In genomic region chr17:87036141-87037073, GRCm38 (mm10) we compare ENCODE assay signal across 8 mouse cellular contexts. TPM values are rescaled to one million over a fixed set of nuclear protein-coding genes. Genes with fewer than 3 reads are reported as not detected.
DNase-seq lines count a peak whose midpoint lies in the region; ATAC-seq and TF ChIP-seq lines count a peak whose summit lies in the region.

No protein-coding gene starts in this region.

- H3K4me2 ChIP-seq in forebrain, embryonic 14.5 days (ENCODE audit: low read length): no peak overlapping the region
- no peak overlapping the region for H3K4me2 ChIP-seq in forebrain, embryonic 15.5 days (replicated peaks)
- no peak overlapping the region for H3K4me2 ChIP-seq in midbrain, postnatal 0 days (ENCODE audit: low read depth, low read length, poor library complexity, severe bottlenecking)
- H3K4me2 ChIP-seq in lung, embryonic 14.5 days: no peak overlapping the region

- no peak overlapping the region for H3K9ac ChIP-seq in forebrain, embryonic 14.5 days (ENCODE audit: low read length)
- no peak overlapping the region for H3K9ac ChIP-seq in forebrain, embryonic 15.5 days (replicated peaks)
- no peak overlapping the region for H3K9ac ChIP-seq in midbrain, postnatal 0 days (replicated peaks; ENCODE audit: low read length, poor library complexity, severe bottlenecking)
- H3K9ac ChIP-seq in lung, embryonic 14.5 days: no peak overlapping the region

- intact Hi-C loops in left cerebral cortex, postnatal 25 days (cut with DNase I): loop anchor here (1.0 kb wide), 1 partner anchor 213 kb away; no protein-coding TSS in a partner anchor

- DNase-seq in forebrain, embryonic 14.5 days (ENCODE audit: low spot score): peak; percentile 56
- peak; percentile 50 for DNase-seq in midbrain, postnatal 0 days (ENCODE audit: low spot score)
- no peak for DNase-seq in midbrain, embryonic 10.5 days (ENCODE audit: low spot score)
- DNase-seq in c-Kit-positive CD71-positive TER-119-positive erythroid progenitor cells, embryonic 14.5 days (ENCODE audit: low spot score): peak; percentile 30
- peak; percentile 83 for DNase-seq in lung, embryonic 14.5 days
- DNase-seq in left cerebral cortex, postnatal 25 days (ENCODE audit: low spot score in 2 of 2): no peak
- no peak for DNase-seq in layer of hippocampus, postnatal 14 days (ENCODE audit: low spot score in 2 of 2)

- no peak overlapping the region for H3K27ac ChIP-seq in forebrain, embryonic 14.5 days (ENCODE audit: low read depth, low read length)
- H3K27ac ChIP-seq in forebrain, embryonic 15.5 days (replicated peaks): no peak overlapping the region
- no peak overlapping the region for H3K27ac ChIP-seq in midbrain, postnatal 0 days (ENCODE audit: low read depth, low read length)
- H3K27ac ChIP-seq in midbrain, embryonic 10.5 days (replicated peaks): no peak overlapping the region
- H3K27ac ChIP-seq in lung, embryonic 14.5 days (ENCODE audit: low read depth): no peak overlapping the region

- peaks cover 45% of the 10 kb centered on the region for H3K36me3 ChIP-seq in forebrain, embryonic 14.5 days (ENCODE audit: control insufficient read depth, insufficient read depth, low read length)
- peaks cover 34% of the 10 kb centered on the region for H3K36me3 ChIP-seq in forebrain, embryonic 15.5 days
- peaks cover 7% of the 10 kb centered on the region; the same call in 1 of the 2 replicates for H3K36me3 ChIP-seq in midbrain, postnatal 0 days (ENCODE audit: insufficient read depth, low read length)
- peaks cover 51% of the 10 kb centered on the region for H3K36me3 ChIP-seq in midbrain, embryonic 10.5 days
- H3K36me3 ChIP-seq in lung, embryonic 14.5 days (ENCODE audit: insufficient read depth): peaks cover 22% of the 10 kb centered on the region

- TF ChIP-seq CTCF in midbrain, postnatal 0 days (IDR thresholded peaks at IDR 0.05): peak; percentile 76
- peak; percentile 80 for TF ChIP-seq CTCF in lung, embryonic 14.5 days (IDR thresholded peaks at IDR 0.05; ENCODE audit: low read depth)

- no peaks in the 10 kb centered on the region for H3K27me3 ChIP-seq in forebrain, embryonic 14.5 days (replicated peaks; ENCODE audit: control insufficient read depth, insufficient read depth, low read length)
- H3K27me3 ChIP-seq in forebrain, embryonic 15.5 days: no peaks in the 10 kb centered on the region
- no peaks in the 10 kb centered on the region for H3K27me3 ChIP-seq in midbrain, postnatal 0 days (ENCODE audit: insufficient read depth, low read length)
- no peaks in the 10 kb centered on the region for H3K27me3 ChIP-seq in midbrain, embryonic 10.5 days (ENCODE audit: low read depth, poor library complexity, severe bottlenecking)
- H3K27me3 ChIP-seq in lung, embryonic 14.5 days (ENCODE audit: insufficient read depth, low read length): no peaks in the 10 kb centered on the region

- WGBS in forebrain, embryonic 14.5 days: 61% methylated on average over 9 of the region's 10 CpGs
- 64% methylated on average over 10 of the region's 10 CpGs for WGBS in forebrain, embryonic 15.5 days
- 60% methylated on average over 9 of the region's 10 CpGs for WGBS in midbrain, postnatal 0 days
- 61% methylated on average over 10 of the region's 10 CpGs for whole genome bisulfite sequencing in midbrain, embryonic 10.5 days
- 48% methylated on average over 10 of the region's 10 CpGs for WGBS in lung, embryonic 14.5 days

- no peaks in the 10 kb centered on the region for H3K9me3 ChIP-seq in forebrain, embryonic 14.5 days (replicated peaks; ENCODE audit: control insufficient read depth, low read length)
- no peaks in the 10 kb centered on the region for H3K9me3 ChIP-seq in forebrain, embryonic 15.5 days
- no peaks in the 10 kb centered on the region for H3K9me3 ChIP-seq in midbrain, postnatal 0 days (ENCODE audit: low read length)
- no peaks in the 10 kb centered on the region for H3K9me3 ChIP-seq in midbrain, embryonic 10.5 days (replicated peaks)
- H3K9me3 ChIP-seq in lung, embryonic 14.5 days (ENCODE audit: low read depth, low read length): no peaks in the 10 kb centered on the region

- H3K4me1 ChIP-seq in forebrain, embryonic 14.5 days (ENCODE audit: control insufficient read depth, insufficient read depth, low read length): no peaks in the 10 kb centered on the region
- H3K4me1 ChIP-seq in forebrain, embryonic 15.5 days: 0 out of 2 replicates have a peak, but pooled peaks cover under 1% of the 10 kb centered on the region
- H3K4me1 ChIP-seq in midbrain, postnatal 0 days (ENCODE audit: insufficient read depth, low read length): no peaks in the 10 kb centered on the region
- no peaks in the 10 kb centered on the region for H3K4me1 ChIP-seq in midbrain, embryonic 10.5 days
- H3K4me1 ChIP-seq in lung, embryonic 14.5 days (ENCODE audit: insufficient read depth): no peaks in the 10 kb centered on the region

- no peak for ATAC-seq in forebrain, embryonic 14.5 days
- no peak for ATAC-seq in forebrain, embryonic 15.5 days (replicated peaks)
- no peak for ATAC-seq in midbrain, postnatal 0 days (ENCODE audit: low FRiP score)
- ATAC-seq in lung, embryonic 14.5 days (ENCODE audit: insufficient read depth): no peak

- no peak overlapping the region for H3K4me3 ChIP-seq in forebrain, embryonic 14.5 days (ENCODE audit: low read depth, low read length)
- H3K4me3 ChIP-seq in forebrain, embryonic 15.5 days: no peak overlapping the region
- no peak overlapping the region for H3K4me3 ChIP-seq in midbrain, postnatal 0 days (ENCODE audit: low read depth, low read length)
- H3K4me3 ChIP-seq in midbrain, embryonic 10.5 days: no peak overlapping the region
- H3K4me3 ChIP-seq in lung, embryonic 14.5 days (ENCODE audit: low read depth, low read length): no peak overlapping the region

RNA-seq across cellular contexts. Expression of gene Cript, which starts 11.1 kb away (rescaled TPM):
- polyA plus RNA-seq in forebrain, embryonic 14.5 days (2014; fragmentation: Nextera tagmentation; extraction: Ambion mirVana): 249 and 265 TPM in 2 replicates
- 228 and 240 TPM in 2 replicates for polyA plus RNA-seq in forebrain, embryonic 15.5 days (2015; fragmentation: Nextera tagmentation; extraction: Ambion mirVana)
- 51.4 and 51.6 TPM in 2 replicates for total RNA-seq in midbrain, postnatal 0 days (2014; rRNA removed)
- 194 and 199 TPM in 2 replicates for polyA plus RNA-seq in midbrain, postnatal 0 days (2015; fragmentation: Nextera tagmentation; extraction: Ambion mirVana)
- 161 and 172 TPM in 2 replicates for polyA plus RNA-seq in midbrain, embryonic 10.5 days (2016; fragmentation: Nextera tagmentation; extraction: Ambion mirVana)
- polyA plus RNA-seq in lung, embryonic 14.5 days (2014; fragmentation: Nextera tagmentation; extraction: Ambion mirVana): 131 TPM in 2 replicates
- total RNA-seq in left cerebral cortex, postnatal 25 days (2021): 10 to 100 TPM; 54.2 to 61.7 TPM
- 10 to 100 TPM; 52.7 to 53.0 TPM for total RNA-seq in layer of hippocampus, postnatal 14 days (2021)

RNA-seq across cellular contexts. Expression of gene Pigf, which starts 11.2 kb away (rescaled TPM):
- 34.8 and 35.3 TPM in 2 replicates for polyA plus RNA-seq in forebrain, embryonic 14.5 days (2014; fragmentation: Nextera tagmentation; extraction: Ambion mirVana)
- polyA plus RNA-seq in forebrain, embryonic 15.5 days (2015; fragmentation: Nextera tagmentation; extraction: Ambion mirVana): 30.2 and 33.0 TPM in 2 replicates
- total RNA-seq in midbrain, postnatal 0 days (2014; rRNA removed): 21.6 and 22.0 TPM in 2 replicates
- 29.4 and 31.3 TPM in 2 replicates for polyA plus RNA-seq in midbrain, postnatal 0 days (2015; fragmentation: Nextera tagmentation; extraction: Ambion mirVana)
- polyA plus RNA-seq in midbrain, embryonic 10.5 days (2016; fragmentation: Nextera tagmentation; extraction: Ambion mirVana): 50.0 and 52.2 TPM in 2 replicates
- 31.1 and 33.1 TPM in 2 replicates for polyA plus RNA-seq in lung, embryonic 14.5 days (2014; fragmentation: Nextera tagmentation; extraction: Ambion mirVana)
- total RNA-seq in left cerebral cortex, postnatal 25 days (2021): 10 to 100 TPM; 16.5 to 19.1 TPM
- 10 to 100 TPM; 18.2 TPM for total RNA-seq in layer of hippocampus, postnatal 14 days (2021)

Comparison
In these comparisons a context has a peak if more than half of its experiments do, and no peak if none do; other contexts are left out.
1. DNase-seq: peak in forebrain, embryonic 14.5 days (single experiment), midbrain, postnatal 0 days (single experiment), c-Kit-positive CD71-positive TER-119-positive erythroid progenitor cells, embryonic 14.5 days (single experiment) and lung, embryonic 14.5 days (single experiment); none in midbrain, embryonic 10.5 days (single experiment), left cerebral cortex, postnatal 25 days (0 of 2) and layer of hippocampus, postnatal 14 days (0 of 2).